8 mouse cellular contexts compared by ENCODE assay signal in genomic region chr3:135485128-135485899, GRCm38 (mm10). TPM values are rescaled to one million over a fixed set of nuclear protein-coding genes. Genes with fewer than 3 reads are reported as not detected.
DNase-seq lines count a peak whose midpoint lies in the region; ATAC-seq and TF ChIP-seq lines count a peak whose summit lies in the region.

Gene Manba (plus strand): TSS chr3:135485611.

- peak within 1 kb of the TSS; percentile 62 for H3K9ac ChIP-seq in ES-E14 (ENCODE audit: insufficient read depth, low read depth, low read length, poor library complexity, severe bottlenecking)
- H3K9ac ChIP-seq in forebrain, postnatal 0 days, result peak within 1 kb of the TSS; percentile 59

- TF ChIP-seq POLR2A in cerebellum, adult 2 months (IDR thresholded peaks at IDR 0.05; ENCODE audit: borderline replicate concordance, insufficient read depth, low read length), result peak; percentile 73

- peak; percentile 92 for ATAC-seq in forebrain, postnatal 0 days

- TF ChIP-seq CTCF in cerebellum, adult 2 months (IDR thresholded peaks at IDR 0.05; ENCODE audit: borderline replicate concordance, insufficient read depth, low read depth, low read length), result no peak
- peak; percentile 28 for TF ChIP-seq CTCF in forebrain, postnatal 0 days (IDR thresholded peaks at IDR 0.05; ENCODE audit: low read depth)

- H3K4me3 ChIP-seq in ES-E14 (ENCODE audit: insufficient read depth in 1 of 2, low read depth in 1 of 2, low read length in 2 of 2, poor library complexity in 1 of 2, severe bottlenecking in 1 of 2), result peak within 1 kb of the TSS; percentile 72 to 83
- H3K4me3 ChIP-seq in cerebellum, adult 2 months (replicated peaks; ENCODE audit: insufficient read depth, low read depth, low read length), result peak within 1 kb of the TSS; percentile 79
- peak within 1 kb of the TSS; percentile 60 for H3K4me3 ChIP-seq in forebrain, postnatal 0 days (ENCODE audit: low read depth, low read length)
- H3K4me3 ChIP-seq in hindbrain, embryonic 10.5 days, result peak within 1 kb of the TSS; percentile 78

- in situ Hi-C loops in ES-E14 (cut with MboI; ENCODE audit: low sequenced_read_pairs in 2 of 2, unreplicated experiment in 2 of 2), result no loop called here

- no peaks in the 10 kb centered on the region for H3K9me3 ChIP-seq in ES-E14 (ENCODE audit: control insufficient read depth, insufficient read depth, low read depth, low read length)
- H3K9me3 ChIP-seq in forebrain, postnatal 0 days (ENCODE audit: low read length), result no peaks in the 10 kb centered on the region
- no peaks in the 10 kb centered on the region for H3K9me3 ChIP-seq in hindbrain, embryonic 10.5 days

- H3K4me2 ChIP-seq in forebrain, postnatal 0 days (ENCODE audit: low read depth), result peak within 1 kb of the TSS; percentile 99

- H3K27ac ChIP-seq in ES-E14 (ENCODE audit: insufficient read depth, low read depth, low read length, poor library complexity, severe bottlenecking), result no peak within 1 kb of the TSS
- H3K27ac ChIP-seq in cerebellum, adult 2 months (ENCODE audit: insufficient read depth, low read length), result peak within 1 kb of the TSS; percentile 57; the same call in 1 of the 2 replicates
- no peak within 1 kb of the TSS for H3K27ac ChIP-seq in forebrain, postnatal 0 days (ENCODE audit: low read depth, low read length)
- peak within 1 kb of the TSS; percentile 79 for H3K27ac ChIP-seq in hindbrain, embryonic 10.5 days

- DNase-seq in ES-E14 (ENCODE audit: low read depth, low spot score), result peak; percentile 57
- peak; percentile 87 to 88 for DNase-seq in cerebellum, adult 2 months
- DNase-seq in forebrain, postnatal 0 days, result peak; percentile 46
- peak; percentile 77 for DNase-seq in hindbrain, embryonic 10.5 days (ENCODE audit: low spot score)
- peak; percentile 43 to 45 for DNase-seq in layer of hippocampus, postnatal 14 days (ENCODE audit: low spot score in 2 of 2)
- DNase-seq in lung, postnatal 14 days, result peak; percentile 81
- DNase-seq in ovary, postnatal 36 days (ENCODE audit: low spot score), result peak; percentile 78
- DNase-seq in thymus, postnatal 14 days, result peak; percentile 67

- no peaks in the 10 kb centered on the region for H3K36me3 ChIP-seq in ES-E14 (ENCODE audit: control insufficient read depth, insufficient read depth, low read length, poor library complexity, severe bottlenecking)
- no peaks in the 10 kb centered on the region for H3K36me3 ChIP-seq in forebrain, postnatal 0 days (ENCODE audit: insufficient read depth)
- no peaks in the 10 kb centered on the region for H3K36me3 ChIP-seq in hindbrain, embryonic 10.5 days

- no peaks in the 10 kb centered on the region for H3K27me3 ChIP-seq in cerebellum, adult 2 months (ENCODE audit: control insufficient read depth, insufficient read depth, low read length)
- no peaks in the 10 kb centered on the region for H3K27me3 ChIP-seq in forebrain, postnatal 0 days (ENCODE audit: insufficient read depth, low read length)
- H3K27me3 ChIP-seq in hindbrain, embryonic 10.5 days (ENCODE audit: insufficient read depth, poor library complexity, severe bottlenecking), result peaks cover 12% of the 10 kb centered on the region

- WGBS in cerebellum, adult 2 months, result under 1% methylated on average over 48 of the region's 48 CpGs
- WGBS in forebrain, postnatal 0 days, result 2% methylated on average over 48 of the region's 48 CpGs
- WGBS in hindbrain, embryonic 10.5 days, result 2% methylated on average over 48 of the region's 48 CpGs

- no peaks in the 10 kb centered on the region for H3K4me1 ChIP-seq in ES-E14 (ENCODE audit: control insufficient read depth in 2 of 2, insufficient read depth in 2 of 2, low read length in 2 of 2, poor library complexity in 1 of 2)
- no peaks in the 10 kb centered on the region for H3K4me1 ChIP-seq in cerebellum, adult 2 months (ENCODE audit: control insufficient read depth, insufficient read depth, low read length)
- no peaks in the 10 kb centered on the region for H3K4me1 ChIP-seq in forebrain, postnatal 0 days (ENCODE audit: insufficient read depth)
- peaks cover 14% of the 10 kb centered on the region for H3K4me1 ChIP-seq in hindbrain, embryonic 10.5 days (replicated peaks)

TF ChIP-seq in ES-E14, 5 proteins besides CTCF, POLR2A, EP300 and RAD21:
- TF ChIP-seq HCFC1 (IDR thresholded peaks at IDR 0.05; ENCODE audit: borderline replicate concordance, insufficient read depth, low read length) (peak; percentile 46; the same call in 1 of the 2 replicates), CHD2 (IDR thresholded peaks at IDR 0.05; ENCODE audit: low read depth, low read length) (no peak)

RNA-seq across cellular contexts. Expression of gene Manba, which starts in this region (rescaled TPM):
- 75.2 and 83.9 TPM in 2 replicates for total RNA-seq in ES-E14 (2012; rRNA removed)
- polyA plus RNA-seq in cerebellum, adult 2 months (2012; rRNA removed), result 8.8 and 9.8 TPM in 2 replicates
- total RNA-seq in forebrain, postnatal 0 days (2014; rRNA removed), result 5.8 and 7.2 TPM in 2 replicates
- 4.6 and 4.7 TPM in 2 replicates for polyA plus RNA-seq in forebrain, postnatal 0 days (2015; fragmentation: Nextera tagmentation; extraction: Ambion mirVana)
- polyA plus RNA-seq in hindbrain, embryonic 10.5 days (2016; fragmentation: Nextera tagmentation; extraction: Ambion mirVana), result 4.8 and 5.2 TPM in 2 replicates
- 10 to 100 TPM in 1 of 2 experiments, 1 to 10 TPM in 1; 6.4 to 11.1 TPM for total RNA-seq in layer of hippocampus, postnatal 14 days (2021)

Comparison
In these comparisons a context has a peak if more than half of its experiments do, and no peak if none do; other contexts are left out.
1. H3K27ac ChIP-seq: peak in cerebellum, adult 2 months (single experiment) and hindbrain, embryonic 10.5 days (single experiment); none in ES-E14 (single experiment) and forebrain, postnatal 0 days (single experiment).
2. Peak in every context shown above with its lines, with median percentiles within 50 percentile points of each other: DNase-seq and H3K4me3 ChIP-seq.